Mouse (Mus musculus): Measurements from ENCODE around the gene Vmn2r83. TPM values are rescaled to one million over a fixed set of nuclear protein-coding genes. Genes with fewer than 3 reads are reported as not detected.
"Not testable (repeated sequence)": the region's sequence is repeated elsewhere in the genome, so short reads cannot be mapped to it uniquely, and the experiment has no call there.

The Vmn2r83 gene
- not detected for polyA plus RNA-seq (2017; shearing (Covaris generic))

GRCm38 (mm10) chr10:79468431-79468830 lies at the start of gene Vmn2r83:
Vmn2r83 (plus strand) TSS chr10:79468731.
- no peak for ATAC-seq

GRCm38 (mm10) chr10:79435141-79435820 lies 33.2 kb upstream of the Vmn2r83 start:
- ATAC-seq, result not testable (repeated sequence)

- ATAC-seq, result no peak
Observed at GRCm38 (mm10) chr10:79495886-79496285, 27.4 kb downstream of the Vmn2r83 start.

GRCm38 (mm10) chr10:79496701-79497288 lies 28.3 kb downstream of the Vmn2r83 start:
- ATAC-seq, result no peak

GRCm38 (mm10) chr10:79502830-79503644 lies 34.5 kb downstream of the Vmn2r83 start:
- no peak for ATAC-seq

GRCm38 (mm10) chr10:79506709-79507108 lies 38.2 kb downstream of the Vmn2r83 start:
- no peak for ATAC-seq

- no peak for ATAC-seq
Observed at GRCm38 (mm10) chr10:79524433-79524832, 55.9 kb downstream of the Vmn2r83 start.

GRCm38 (mm10) chr10:79525456-79526325 lies 57.2 kb downstream of the Vmn2r83 start:
- ATAC-seq, result no peak

- no peak for ATAC-seq
Observed at GRCm38 (mm10) chr10:79526661-79527452, 58.3 kb downstream of the Vmn2r83 start.

- no peak for ATAC-seq
Observed at GRCm38 (mm10) chr10:79527453-79527845, 58.9 kb downstream of the Vmn2r83 start.

- no peak for ATAC-seq
Observed at GRCm38 (mm10) chr10:79528081-79528480, 59.5 kb downstream of the Vmn2r83 start.

- ATAC-seq, result no peak
Observed at GRCm38 (mm10) chr10:79530241-79530640, 61.7 kb downstream of the Vmn2r83 start.

GRCm38 (mm10) chr10:79530721-79531120 lies 62.2 kb downstream of the Vmn2r83 start:
- no peak for ATAC-seq

- ATAC-seq, result no peak
Observed at GRCm38 (mm10) chr10:79531593-79531992, 63.1 kb downstream of the Vmn2r83 start.

GRCm38 (mm10) chr10:79532678-79533077 lies 64.1 kb downstream of the Vmn2r83 start:
- no peak for ATAC-seq

GRCm38 (mm10) chr10:79533126-79533911 lies 64.8 kb downstream of the Vmn2r83 start, which contains the start of gene Plpp2:
Plpp2 (minus strand) TSS chr10:79533796.
- ATAC-seq, result peak; percentile 77

- no peak for ATAC-seq
Observed at GRCm38 (mm10) chr10:79534426-79534825, 65.9 kb downstream of the Vmn2r83 start.

- no peak for ATAC-seq
Observed at GRCm38 (mm10) chr10:79535431-79535830, 66.9 kb downstream of the Vmn2r83 start.

GRCm38 (mm10) chr10:79536461-79537080 lies 68.0 kb downstream of the Vmn2r83 start:
- ATAC-seq, result no peak

GRCm38 (mm10) chr10:79537271-79537670 lies 68.7 kb downstream of the Vmn2r83 start:
- no peak for ATAC-seq

Measured in activated CD4-positive, CD25-positive, alpha-beta regulatory T cell, adult 4 months (primary cell).